Mouse (Mus musculus): Measurements from ENCODE around the gene Ikzf1.

GRCm38 (mm10) chr11:11689701-11690058, 4.9 kb downstream of the Ikzf1 start:
- TF ChIP-seq CTCF (IDR thresholded peaks at IDR 0.05; ENCODE audit: low read depth), result no peak
- no peak for TF ChIP-seq EP300 (IDR thresholded peaks at IDR 0.05; ENCODE audit: low read depth)
